Mouse (Mus musculus) adrenal gland, adult 18-20 months (tissue): ENCODE results near the gene Ank3. TPM values are rescaled to one million over a fixed set of nuclear protein-coding genes. Genes with fewer than 3 reads are reported as not detected.

ENCODE experiments used
- DNase-seq, 2 experiments: peaks; one replicate each; pipeline ENCODE4 v3.0.0; 2021 to 2022; ENCODE audit warnings: low spot score in 2 of 2
- total RNA-seq, 2 experiments: library from RNA; stranded (reverse); gene quantifications; 1 replicate in 1 of 2; 2 replicates in 1 of 2; pipeline ENCODE4 v1.2.3; 2021

Ank3 gene
- total RNA-seq, 2 experiments from 2014 or later: 10.1 to 11.7 TPM

DNA sequence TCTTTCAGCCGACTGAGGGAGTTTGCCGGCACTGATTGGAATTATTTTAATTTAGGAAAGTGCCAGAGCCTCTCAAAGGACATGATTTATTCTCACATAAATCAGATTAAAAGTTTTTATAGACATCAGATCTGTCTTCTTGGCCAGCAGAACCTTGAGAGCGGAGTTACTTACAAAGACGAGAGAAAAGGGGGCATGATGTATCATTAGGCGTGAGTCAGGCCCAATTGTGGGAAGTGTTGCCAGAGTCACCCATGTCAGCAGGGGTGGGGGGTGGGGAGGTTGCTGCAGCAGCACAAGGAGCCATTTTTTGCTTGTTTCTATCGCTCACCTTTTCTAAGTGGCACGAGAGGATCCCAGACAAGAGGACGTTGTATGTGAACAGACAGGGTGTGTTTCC is 172.8 kb downstream of the Ank3 start:
- no peak for DNase-seq

DNA sequence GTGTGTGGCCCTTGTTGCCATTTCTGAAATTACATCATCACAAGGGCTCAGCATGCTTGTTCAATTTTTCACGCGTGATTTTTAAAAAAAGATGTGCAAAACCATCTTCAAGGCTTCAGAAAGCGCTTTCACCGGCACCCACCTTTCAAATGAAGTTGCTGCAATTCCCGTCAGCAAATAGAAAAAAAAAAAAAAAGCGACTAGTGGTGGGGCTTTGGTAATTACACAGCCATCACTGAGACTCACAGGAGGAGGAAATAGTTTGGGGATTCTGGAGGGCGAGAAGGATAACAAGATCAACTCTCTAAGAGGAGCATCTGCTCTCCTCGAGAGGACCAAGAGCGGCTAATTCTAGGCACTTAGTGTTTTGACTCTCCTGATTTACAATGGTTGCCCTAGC is 173.4 kb downstream of the Ank3 start:
- DNase-seq: no peak

DNA sequence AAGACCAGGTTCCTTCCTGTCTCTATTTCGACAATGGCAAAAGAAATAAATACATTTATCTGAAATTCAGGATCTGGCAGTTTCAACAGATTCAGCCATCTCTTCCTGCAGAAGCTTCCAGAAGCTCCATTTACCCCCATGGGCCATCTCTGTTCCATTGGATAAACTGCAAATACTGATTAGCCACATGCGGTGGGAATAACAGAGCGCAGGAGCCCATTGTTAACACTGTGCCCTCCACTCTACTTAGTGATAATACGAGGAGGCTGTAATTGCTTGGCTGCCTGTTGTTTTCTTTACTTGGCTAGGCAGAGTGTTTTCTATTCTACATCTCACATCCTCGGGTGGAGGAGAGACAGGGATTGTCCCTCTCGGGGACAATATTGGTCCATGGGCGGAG is 174.5 kb downstream of the Ank3 start:
- DNase-seq: no peak

DNA sequence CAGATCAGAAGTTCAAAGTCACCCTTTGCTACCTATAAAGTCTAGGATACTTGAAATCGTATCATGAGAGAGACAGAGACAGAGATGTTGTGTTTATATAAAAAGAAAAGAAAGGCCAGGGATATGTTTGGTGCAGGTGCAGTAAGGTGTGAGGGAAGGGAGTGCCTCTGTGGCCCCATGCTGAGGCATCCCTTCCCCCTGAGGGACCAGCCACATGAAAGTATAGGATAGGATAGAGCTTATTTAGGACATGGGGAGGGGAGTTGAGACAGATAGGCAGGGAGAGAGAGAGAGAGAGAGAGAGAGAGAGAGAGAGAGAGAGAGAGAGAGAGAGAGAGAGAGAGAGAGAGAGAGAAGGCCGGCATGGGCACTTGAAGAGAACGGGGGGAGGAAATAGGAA is 175.2 kb downstream of the Ank3 start:
- no peak for DNase-seq

DNA sequence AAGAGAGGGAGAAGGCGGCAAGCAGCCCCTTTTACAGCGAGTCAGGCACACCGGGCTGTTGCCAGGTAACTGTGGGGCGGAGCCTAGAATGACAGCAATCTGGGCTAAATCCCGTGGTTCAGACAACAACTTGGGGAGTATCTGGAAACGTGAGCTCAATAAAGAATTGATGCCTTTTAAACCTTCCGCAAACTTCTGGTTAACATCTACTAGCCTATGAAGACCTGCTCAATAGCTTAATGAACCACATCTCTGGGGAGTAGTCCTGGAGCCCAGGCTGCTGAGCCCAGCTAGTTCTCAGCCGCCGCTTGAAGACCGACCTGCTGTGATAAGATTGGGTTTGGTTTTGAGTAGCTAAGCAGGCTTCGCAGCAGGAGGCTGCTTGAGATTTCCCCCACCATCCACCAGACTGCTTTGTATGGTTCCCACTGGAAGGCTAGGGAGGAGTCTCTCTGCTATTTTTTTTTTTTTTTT is 175.7 kb downstream of the Ank3 start:
- DNase-seq: no peak

DNA sequence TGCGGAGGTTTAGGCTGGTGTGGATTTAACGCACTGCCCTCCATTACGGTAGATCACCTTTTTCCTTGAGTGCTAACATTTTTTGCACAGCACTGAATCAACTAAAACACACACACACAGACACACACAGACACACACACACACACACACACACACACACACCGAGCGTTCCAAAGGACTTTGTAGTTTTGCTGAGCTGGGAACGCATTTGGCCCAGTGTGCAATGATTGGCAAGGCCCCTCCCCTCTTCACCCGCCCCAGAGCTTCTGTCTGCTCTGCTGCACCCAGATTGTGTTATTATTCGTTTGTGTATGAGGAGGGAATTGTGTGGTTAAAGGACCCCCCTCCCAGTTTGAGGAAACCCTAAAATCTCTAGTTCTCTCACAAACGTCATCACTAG is 176.3 kb downstream of the Ank3 start:
- DNase-seq: no peak

DNA sequence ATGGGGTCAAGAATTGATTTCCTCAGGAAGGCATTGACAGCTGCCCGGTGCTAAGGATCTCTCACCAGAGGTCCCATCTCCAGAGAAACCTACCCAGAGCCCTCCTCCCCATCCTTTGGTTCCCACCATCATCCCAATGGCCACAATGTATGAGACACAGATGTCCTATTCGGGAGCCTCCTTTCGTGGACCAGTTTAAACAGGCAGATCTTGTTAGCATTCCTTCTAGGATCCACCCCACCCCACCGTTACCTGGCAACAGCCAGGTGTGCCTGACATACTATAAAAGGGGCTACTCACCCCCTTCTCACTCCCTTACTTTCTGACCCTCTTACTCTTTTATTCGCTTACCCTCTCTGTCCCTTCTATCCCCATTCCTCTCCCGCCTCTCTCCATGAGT is 176.9 kb downstream of the Ank3 start:
- no peak for DNase-seq

DNA sequence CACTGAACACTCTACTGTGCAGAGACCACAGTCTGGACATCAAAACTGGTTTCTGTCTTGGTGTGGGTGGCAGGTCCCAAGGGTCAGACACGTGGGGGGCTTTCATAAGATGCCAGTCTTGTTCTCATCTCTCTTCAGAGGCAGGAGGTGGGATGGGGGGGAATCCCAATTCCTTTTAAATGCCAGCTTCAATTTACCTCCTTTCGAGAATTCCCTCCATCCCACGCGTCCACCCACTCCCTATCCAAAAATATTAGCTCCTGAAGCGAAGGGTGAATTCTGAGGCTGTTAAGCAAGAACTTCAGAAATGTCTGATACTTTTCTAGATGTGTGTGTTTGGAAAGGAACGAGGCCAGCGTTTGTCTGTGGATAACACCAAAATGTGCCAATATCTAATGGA is 177.7 kb downstream of the Ank3 start:
- no peak for DNase-seq

DNA sequence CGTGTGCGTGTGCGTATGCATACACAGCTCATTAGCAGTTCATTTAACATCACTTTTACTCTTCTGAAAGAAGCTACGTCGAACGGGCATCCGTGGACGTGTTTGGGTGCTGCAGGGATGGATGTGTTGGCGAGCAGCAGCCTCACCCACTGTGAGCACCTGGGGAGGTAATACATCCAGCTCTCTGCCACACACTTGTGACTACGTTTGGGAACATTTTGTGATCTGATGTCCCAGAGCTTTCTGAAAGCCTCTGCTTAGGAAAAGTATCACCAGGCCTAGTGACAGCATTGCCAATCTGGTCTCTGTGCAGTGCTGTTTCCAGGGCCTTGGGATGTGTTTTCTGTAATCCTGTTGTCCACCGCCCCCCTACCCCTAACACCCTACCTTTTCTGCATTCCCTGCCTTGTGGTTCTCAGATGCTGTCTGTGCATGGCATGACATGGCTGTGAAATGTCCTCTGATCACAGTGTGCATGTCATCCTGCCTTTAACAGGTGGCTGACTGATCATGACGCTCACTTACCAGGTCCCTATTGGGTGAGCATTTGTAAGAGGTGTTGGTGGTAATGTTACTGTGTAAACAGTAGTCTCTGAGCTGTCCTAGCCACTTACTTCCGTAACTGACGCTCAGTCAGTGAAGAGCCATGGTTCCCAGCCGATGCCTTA is 178.6 kb downstream of the Ank3 start:
- DNase-seq: no peak

DNA sequence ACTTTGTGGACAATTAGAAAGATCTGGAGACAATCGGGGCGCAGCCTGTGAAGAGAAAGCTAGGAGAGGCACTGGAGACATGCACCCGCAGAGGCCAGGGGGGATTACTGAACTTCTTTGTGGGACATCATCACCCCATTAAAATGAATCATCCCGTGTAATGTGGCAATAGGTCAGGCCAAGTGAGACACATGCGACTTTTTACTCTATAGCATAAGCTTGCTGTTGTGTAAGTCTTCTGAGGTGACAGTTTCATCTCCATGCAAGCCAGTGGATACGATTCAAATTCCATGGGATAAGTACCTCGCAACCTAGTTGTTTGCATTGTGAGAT is 179.1 kb downstream of the Ank3 start:
- no peak for DNase-seq

DNA sequence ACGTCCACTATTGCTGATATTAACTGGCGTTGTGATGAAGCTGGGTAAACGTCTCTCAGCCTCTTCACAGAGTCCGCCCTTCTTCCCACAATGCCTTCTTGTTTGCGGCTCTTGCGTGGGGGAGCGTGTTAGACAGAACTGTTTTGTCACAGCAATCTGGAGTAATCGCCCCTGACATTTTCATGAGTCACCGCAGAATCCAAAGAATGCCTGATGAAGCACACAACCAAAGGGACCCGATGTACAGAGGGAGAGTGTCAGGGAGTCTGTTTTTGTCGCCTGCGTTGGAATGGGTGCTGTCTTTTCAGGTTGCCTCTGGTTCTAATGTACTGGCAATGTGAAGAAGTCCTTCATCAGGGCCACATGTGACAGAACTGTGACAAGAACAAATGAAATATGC is 181.0 kb downstream of the Ank3 start:
- peak in 1 of 2 experiments; percentile 51 for DNase-seq

DNA sequence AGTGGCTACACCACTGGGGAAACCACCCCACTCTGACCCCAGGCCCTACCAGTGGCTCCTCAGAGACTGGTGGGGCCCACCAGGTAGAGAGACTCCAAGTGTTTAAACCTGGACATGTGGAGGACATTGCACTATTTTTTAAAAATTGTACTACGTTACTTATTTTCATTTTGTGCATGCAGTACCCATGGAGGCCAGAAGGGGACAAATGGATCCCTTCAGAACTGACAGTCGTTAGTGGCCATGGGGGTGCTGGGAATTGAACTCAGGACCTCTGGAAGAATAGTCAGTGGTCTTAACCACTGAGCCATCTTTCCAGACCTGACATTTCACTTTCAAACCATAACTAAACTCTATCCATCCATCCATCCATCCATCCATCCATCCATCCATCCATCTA is 183.0 kb downstream of the Ank3 start:
- DNase-seq: no peak

DNA sequence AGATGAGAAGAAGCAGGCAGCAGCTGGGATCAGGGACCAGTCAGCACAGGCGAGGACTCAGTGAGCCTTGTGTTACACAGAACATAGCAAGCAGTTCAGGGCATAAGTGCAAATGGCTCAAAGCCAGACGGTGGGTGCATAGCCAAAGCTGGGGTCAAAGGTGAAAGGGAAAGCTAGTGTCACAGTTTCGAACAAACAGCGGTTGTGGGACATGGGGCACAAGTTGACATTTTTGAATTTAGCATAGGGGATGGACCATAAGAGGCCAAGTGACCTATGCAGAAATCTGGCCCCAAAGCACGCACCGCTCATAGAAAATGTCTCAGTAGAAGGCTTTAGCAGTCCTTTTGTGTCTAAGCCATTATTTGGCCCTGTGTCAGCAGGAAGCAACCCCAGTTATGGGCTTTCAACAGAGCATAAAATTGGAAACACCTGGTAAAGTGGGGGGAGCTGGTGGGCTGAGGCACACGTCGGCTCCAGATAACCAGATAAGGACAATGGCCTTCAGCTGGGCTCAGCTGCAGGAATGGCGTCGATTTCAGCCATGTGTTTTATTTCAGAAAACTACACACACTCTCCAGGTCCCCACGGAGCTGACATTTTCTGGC is 185.4 kb downstream of the Ank3 start:
- no peak for DNase-seq

DNA sequence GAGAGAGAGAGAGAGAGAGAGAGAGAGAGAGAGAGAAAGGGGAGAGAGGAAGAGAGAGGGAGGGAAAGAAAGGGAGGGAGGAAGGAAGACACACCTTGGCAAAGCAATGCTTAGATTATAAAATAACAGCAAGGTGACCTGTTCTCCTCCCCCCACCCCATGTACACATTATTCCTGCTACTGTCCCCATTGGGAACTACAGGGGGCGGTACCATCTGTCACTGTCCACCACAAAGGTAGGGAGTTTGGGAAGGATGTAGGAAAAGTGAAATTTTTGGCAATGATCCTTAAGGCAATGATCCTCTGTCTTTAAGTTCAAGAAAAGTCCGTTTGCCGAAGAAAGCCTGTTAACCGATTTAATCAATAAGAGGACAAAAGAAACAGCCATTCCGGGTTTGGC is 186.0 kb downstream of the Ank3 start:
- DNase-seq: no peak

DNA sequence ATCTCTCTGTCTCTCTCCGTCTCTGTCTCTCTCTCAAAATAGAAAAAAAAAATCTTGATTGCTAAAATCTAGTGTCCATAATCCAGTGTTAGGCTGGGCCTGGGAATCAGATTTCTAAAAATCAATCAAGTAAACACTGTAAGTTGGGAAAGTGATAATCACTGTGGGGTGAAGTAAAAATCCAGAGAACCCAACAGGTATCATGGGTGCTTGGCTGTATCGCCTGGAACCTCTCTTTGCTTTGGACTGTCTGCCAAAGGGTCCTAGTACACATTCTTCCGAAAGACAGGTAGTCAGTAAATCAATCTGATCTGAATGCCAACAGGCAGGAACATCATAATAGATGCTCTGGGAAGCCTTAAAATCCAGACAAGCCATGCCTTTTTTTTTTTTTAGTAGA is 186.7 kb downstream of the Ank3 start:
- no peak for DNase-seq

DNA sequence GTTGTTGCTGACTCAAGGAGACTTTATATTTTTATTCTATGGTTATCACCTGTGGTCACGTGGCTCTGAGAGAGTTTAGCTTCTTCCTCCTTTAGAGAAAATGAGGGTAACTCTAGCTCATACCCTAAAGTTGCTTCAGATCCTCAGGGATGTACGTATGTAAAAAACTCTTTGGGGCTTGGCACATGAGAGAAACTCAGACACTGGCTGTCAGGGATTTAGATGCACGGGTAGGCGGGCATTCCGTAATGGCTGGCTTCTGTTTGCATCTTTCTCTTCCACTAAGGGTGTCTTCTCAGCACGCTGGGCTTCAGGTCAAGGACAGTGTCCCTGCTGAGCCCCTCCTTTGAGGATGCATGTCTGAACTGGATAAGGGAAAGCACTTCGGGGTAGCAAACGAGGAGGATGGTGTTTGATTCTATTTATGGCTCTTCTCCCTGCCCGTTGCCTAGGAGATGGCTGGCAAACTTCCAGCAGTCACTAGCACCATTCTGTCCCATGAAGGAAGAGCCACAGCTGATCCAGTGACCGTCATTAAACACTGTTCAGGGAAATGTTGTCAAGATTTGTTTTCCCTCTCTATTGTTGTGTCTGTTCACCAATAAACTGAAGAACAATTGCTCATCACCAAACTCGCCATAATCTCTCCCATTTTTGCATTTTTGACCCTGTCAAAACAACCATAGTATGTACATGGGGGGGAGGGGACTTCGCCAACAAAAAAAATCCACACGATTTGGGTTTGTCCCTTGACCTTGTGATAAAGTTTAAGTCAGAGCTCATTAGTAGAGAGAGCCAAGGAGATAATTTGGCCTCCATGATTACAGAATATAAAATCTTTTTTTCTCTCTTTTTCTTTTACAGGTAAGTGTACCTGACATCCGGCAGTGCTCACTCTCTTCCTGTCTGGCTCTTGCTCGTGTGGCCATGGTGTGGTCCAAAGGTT is 195.9 kb downstream of the Ank3 start:
- peak in 1 of 2 experiments; percentile 41 for DNase-seq

DNA sequence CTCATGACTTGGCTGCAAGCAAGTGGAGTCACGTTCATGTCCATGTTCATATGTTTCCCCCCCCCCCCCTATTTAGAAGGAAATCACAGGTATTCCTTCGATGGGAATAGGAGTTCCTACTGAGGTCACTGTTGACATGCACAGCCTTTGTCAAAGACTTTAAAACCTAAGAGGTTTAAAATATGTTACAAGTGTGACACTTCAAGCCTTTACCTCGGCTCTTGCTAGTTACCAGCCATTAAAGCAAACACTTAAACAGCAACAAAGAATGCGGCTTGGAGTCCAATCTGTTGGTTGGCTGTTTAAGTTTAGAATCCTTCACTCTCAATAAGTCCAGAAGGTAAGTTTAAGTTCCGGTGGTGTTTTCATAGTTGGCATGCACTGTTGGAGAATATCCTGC is 196.9 kb downstream of the Ank3 start:
- no peak for DNase-seq

DNA sequence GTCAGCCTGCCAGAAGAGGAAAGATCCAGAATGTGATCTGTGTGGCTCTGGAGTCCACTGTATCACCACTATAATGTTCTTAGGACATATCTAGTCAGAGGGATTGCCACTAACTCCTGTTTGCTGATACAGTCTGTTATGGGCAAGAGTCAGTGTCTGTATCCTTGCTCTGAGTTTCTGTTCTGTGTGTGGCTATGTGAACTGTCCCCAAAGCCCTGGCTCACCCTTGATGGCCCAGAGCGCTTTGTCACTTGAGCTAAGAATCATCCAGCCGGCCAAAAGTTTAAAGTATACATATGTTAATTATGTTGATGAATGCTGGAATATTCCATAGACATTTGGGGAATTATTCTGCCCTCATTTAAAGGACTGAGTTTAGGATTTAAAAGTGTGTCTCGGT is 202.9 kb downstream of the Ank3 start:
- no peak for DNase-seq

DNA sequence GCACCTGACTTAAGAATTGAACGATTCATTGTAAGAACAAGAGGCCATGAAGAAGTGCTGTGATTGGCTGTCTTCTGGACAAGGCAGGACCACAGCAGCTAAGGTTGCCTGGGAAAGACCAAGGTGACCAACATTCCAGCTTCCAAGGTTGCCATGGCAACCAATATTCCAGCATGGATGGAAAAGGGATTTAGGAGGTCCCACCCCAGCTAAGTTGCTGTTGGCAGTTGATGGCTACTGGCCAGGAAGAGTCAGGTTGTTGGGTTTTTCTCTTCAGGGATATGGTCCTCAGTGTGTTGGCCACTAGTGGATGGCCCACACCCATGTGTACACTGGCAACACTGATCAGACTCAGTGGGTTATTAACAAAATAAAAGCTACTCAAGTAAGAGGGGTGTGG is 204.1 kb downstream of the Ank3 start:
- DNase-seq: no peak

DNA sequence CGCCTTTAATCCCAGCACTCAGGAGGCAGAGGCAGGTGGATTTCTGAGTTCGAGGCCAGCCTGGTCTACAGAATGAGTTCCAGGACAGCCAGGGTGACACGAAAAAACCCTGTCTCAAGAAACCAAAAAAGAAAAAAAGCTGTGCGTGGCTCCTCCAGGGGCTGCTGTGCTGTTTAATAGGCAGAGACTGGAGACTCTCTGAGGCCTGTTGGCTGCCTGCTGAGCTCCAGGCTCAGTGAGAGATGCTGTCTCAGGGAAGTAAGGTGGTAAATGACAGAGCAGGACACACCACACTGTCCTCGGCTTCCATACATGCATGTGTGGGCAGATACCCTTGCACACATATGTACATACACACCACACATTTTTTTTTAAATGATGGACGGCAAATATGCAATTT is 206.0 kb downstream of the Ank3 start:
- no peak for DNase-seq

DNA sequence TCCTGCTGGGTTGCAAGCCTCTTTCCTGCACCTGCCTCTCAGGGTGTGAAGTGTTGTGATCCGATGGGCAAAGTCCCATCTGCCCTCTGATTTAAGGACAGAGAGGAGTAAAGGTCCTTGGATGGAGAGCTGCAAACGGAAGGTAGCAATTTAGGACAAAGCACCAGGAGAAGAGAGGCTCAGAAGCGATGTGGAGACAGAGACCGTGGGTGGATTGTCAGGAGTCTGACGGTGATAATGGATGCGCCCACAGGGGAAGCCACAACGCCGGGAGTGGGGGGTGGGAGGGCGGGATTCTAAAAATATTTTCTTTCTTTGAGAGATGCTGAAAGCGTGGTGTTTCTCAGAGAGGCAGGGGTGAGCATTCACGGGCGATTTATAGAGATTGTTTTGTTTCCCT is 206.6 kb downstream of the Ank3 start:
- no peak for DNase-seq

DNA sequence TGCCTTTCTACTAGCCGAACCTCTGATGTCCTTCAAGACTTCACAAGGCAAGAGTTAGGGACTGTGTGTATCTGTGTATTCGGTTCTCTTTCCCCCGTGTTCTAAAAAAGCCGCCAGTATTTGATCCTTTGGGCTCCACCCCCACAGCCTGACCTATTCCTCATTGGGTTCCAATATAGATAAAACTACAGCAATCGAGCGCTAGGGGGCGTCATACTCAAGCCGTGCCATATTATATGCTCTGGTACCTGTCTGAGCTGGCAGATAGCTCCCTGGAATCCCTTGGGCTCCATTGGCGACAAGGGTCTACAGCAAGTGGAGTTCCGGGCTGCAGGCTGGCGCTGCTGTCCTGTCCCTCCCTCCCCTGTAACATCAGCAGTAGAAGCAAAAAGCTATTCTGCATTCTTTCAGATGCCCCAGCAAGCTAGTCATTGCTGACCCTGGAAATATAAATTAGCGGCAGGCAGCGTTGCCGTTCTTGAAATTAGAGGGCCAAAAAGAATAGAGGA is 209.1 kb downstream of the Ank3 start:
- DNase-seq: no peak
